Mouse (Mus musculus) liver, adult 2 months (tissue): ENCODE data around the gene Marcksl1.

ENCODE experiments used
- CTCF ChIP-seq: fragments of 200-500 bp; IDR thresholded peaks from 2 replicates; pipeline ENCODE4 v1.5.1; 2011; ENCODE audit warnings: low read depth, low read length, control low read depth
- POLR2A ChIP-seq: fragments of 200-500 bp; IDR thresholded peaks from 2 replicates; pipeline ENCODE4 v1.6.1; 2011; ENCODE audit warnings: low read length, control low read depth; ENCODE audit not compliant: insufficient read depth; ENCODE audit errors: extremely low read depth

DNA sequence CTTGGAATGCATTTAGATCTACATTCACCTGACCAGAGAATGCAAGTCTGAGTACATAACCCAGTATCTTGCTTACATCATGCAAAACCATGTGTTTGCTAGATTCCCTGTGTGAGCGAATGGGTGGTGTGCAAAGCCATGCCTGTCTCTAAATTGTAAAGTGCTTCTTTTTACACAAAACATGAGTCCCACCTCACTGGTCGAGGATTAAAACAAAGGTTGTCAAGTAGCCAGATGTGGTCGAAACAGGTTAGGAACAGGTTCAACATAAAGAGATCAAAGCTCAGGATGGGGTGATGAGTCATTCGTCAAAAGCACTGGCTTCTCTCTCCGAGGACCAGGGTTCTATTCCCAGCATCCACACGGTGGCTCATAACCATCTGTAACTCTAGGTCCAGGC lies 51.8 kb downstream of the Marcksl1 start:
- TF ChIP-seq POLR2A (no peak), CTCF (no peak)
